Mouse (Mus musculus) kidney, adult 18-20 months (tissue): ENCODE results near the gene Opalin.

ENCODE experiments used
- DNase-seq: peaks from one replicate; pipeline ENCODE4 v3.0.0; 2021

Gene Opalin

GRCm38 (mm10) chr19:41071500-41071899 lies 5.4 kb downstream of the Opalin start:
- peak; percentile 85 for DNase-seq

- no peak for DNase-seq
Observed at GRCm38 (mm10) chr19:41054702-41055101, 22.2 kb downstream of the Opalin start.

- peak; percentile 11 for DNase-seq
Observed at GRCm38 (mm10) chr19:41053530-41053929, 23.4 kb downstream of the Opalin start.

GRCm38 (mm10) chr19:41052247-41052646 lies 24.7 kb downstream of the Opalin start:
- DNase-seq = no peak

GRCm38 (mm10) chr19:41051714-41052113 lies 25.2 kb downstream of the Opalin start:
- DNase-seq = no peak

GRCm38 (mm10) chr19:41048187-41048559 lies 28.7 kb downstream of the Opalin start:
- no peak for DNase-seq

GRCm38 (mm10) chr19:41047437-41048186 lies 29.3 kb downstream of the Opalin start:
- no peak for DNase-seq

- no peak for DNase-seq
Observed at GRCm38 (mm10) chr19:41045091-41045770, 31.7 kb downstream of the Opalin start.

GRCm38 (mm10) chr19:41039110-41039509 lies 37.8 kb downstream of the Opalin start:
- DNase-seq = no peak

- DNase-seq = no peak
Observed at GRCm38 (mm10) chr19:41035809-41036551, 40.9 kb downstream of the Opalin start.

GRCm38 (mm10) chr19:41031869-41032268 lies 45.0 kb downstream of the Opalin start:
- DNase-seq = no peak

GRCm38 (mm10) chr19:41031009-41031408 lies 45.9 kb downstream of the Opalin start:
- no peak for DNase-seq

- DNase-seq = no peak
Observed at GRCm38 (mm10) chr19:41030161-41030560, 46.8 kb downstream of the Opalin start.

GRCm38 (mm10) chr19:41029219-41029618 lies 47.7 kb downstream of the Opalin start, which contains the start of gene Dntt:
TSS of gene Dntt (plus strand) at chr19:41029275.
- no peak for DNase-seq

GRCm38 (mm10) chr19:41027601-41028000 lies 49.3 kb downstream of the Opalin start:
- no peak for DNase-seq

- DNase-seq = no peak
Observed at GRCm38 (mm10) chr19:41027024-41027423, 49.9 kb downstream of the Opalin start.

- no peak for DNase-seq
Observed at GRCm38 (mm10) chr19:41026551-41026950, 50.4 kb downstream of the Opalin start.

- DNase-seq = no peak
Observed at GRCm38 (mm10) chr19:41022244-41022643, 54.7 kb downstream of the Opalin start.

GRCm38 (mm10) chr19:41020537-41020936 lies 56.4 kb downstream of the Opalin start:
- no peak for DNase-seq

GRCm38 (mm10) chr19:41019164-41019675 lies 57.7 kb downstream of the Opalin start:
- no peak for DNase-seq

GRCm38 (mm10) chr19:41015951-41016716 lies 60.8 kb downstream of the Opalin start:
- peak; percentile 41 for DNase-seq

GRCm38 (mm10) chr19:41014003-41014402 lies 62.9 kb downstream of the Opalin start:
- no peak for DNase-seq

GRCm38 (mm10) chr19:41013591-41013990 lies 63.3 kb downstream of the Opalin start:
- no peak for DNase-seq
